Mouse (Mus musculus) forebrain, embryonic 14.5 days (tissue): ENCODE data around the gene Fads3. TPM values are rescaled to one million over a fixed set of nuclear protein-coding genes. Genes with fewer than 3 reads are reported as not detected.

Experiments used
- ATAC-seq: fragments of 200-750 bp; cut with Nextera tagmentation; 2 replicates; pipeline ENCODE4 v1.8.0; 2017; ENCODE audit warnings: mild to moderate bottlenecking, moderate library complexity
- DNase-seq: peaks from one replicate; pipeline ENCODE4 v3.0.0-alpha.2; 2015; ENCODE audit warnings: low spot score
- H3K27ac ChIP-seq: fragments of 300-500 bp; sonication (generic); 2 replicates; pipeline ENCODE4 v1.5.1; 2014; ENCODE audit warnings: low read depth, mild to moderate bottlenecking, control low read depth, low read length, moderate library complexity
- H3K27me3 ChIP-seq: fragments of 300-500 bp; sonication (generic); replicated peaks from 2 replicates; pipeline ENCODE4 v1.6.1; 2014; ENCODE audit warnings: low read length, control low read depth, mixed read lengths; ENCODE audit not compliant: control insufficient read depth, insufficient read depth
- H3K36me3 ChIP-seq: fragments of 300-500 bp; sonication (generic); 2 replicates; pipeline ENCODE4 v1.6.1; 2014; ENCODE audit warnings: low read length, control low read depth; ENCODE audit not compliant: control insufficient read depth, insufficient read depth
- H3K4me1 ChIP-seq: fragments of 300-500 bp; sonication (generic); 2 replicates; pipeline ENCODE4 v1.6.1; 2014; ENCODE audit warnings: antibody characterized with exemption, low read length, control low read depth; ENCODE audit not compliant: control insufficient read depth, insufficient read depth
- H3K4me2 ChIP-seq: fragments of 300-500 bp; sonication (generic); 2 replicates; pipeline ENCODE4 v1.6.1; 2014; ENCODE audit warnings: mild to moderate bottlenecking, control low read depth, low read length
- H3K4me3 ChIP-seq: fragments of 300-500 bp; sonication (generic); 2 replicates; pipeline ENCODE4 v1.5.1; 2014; ENCODE audit warnings: low read depth, low read length, control low read depth
- H3K9ac ChIP-seq: fragments of 300-500 bp; sonication (generic); 2 replicates; pipeline ENCODE4 v1.6.1; 2014; ENCODE audit warnings: mild to moderate bottlenecking, low read length, control low read depth, moderate library complexity
- H3K9me3 ChIP-seq: fragments of 300-500 bp; sonication (generic); replicated peaks from 2 replicates; pipeline ENCODE4 v1.6.1; 2016; ENCODE audit warnings: low read length, control low read depth, mixed read lengths; ENCODE audit not compliant: control insufficient read depth
- WGBS: fragments of 180-500 bp; shearing (Covaris S2); extraction: QIAGEN DNeasy Blood & Tissue Kit; methylation state at CpG from one replicate; pipeline ENCODE4 v1.1.7; 2014; 5-methylcytosine and 5-hydroxymethylcytosine counted together
- polyA plus RNA-seq: library from polyadenylated mRNA; unstranded; fragments of >200 nt; fragmentation: Nextera tagmentation; extraction: Ambion mirVana; gene quantifications from 2 replicates; pipeline ENCODE4 v1.2.1, GENCODE M21; 2014

Fads3 gene
- polyA plus RNA-seq, 1 experiment from 2014 or later = 9.6 TPM

DNA sequence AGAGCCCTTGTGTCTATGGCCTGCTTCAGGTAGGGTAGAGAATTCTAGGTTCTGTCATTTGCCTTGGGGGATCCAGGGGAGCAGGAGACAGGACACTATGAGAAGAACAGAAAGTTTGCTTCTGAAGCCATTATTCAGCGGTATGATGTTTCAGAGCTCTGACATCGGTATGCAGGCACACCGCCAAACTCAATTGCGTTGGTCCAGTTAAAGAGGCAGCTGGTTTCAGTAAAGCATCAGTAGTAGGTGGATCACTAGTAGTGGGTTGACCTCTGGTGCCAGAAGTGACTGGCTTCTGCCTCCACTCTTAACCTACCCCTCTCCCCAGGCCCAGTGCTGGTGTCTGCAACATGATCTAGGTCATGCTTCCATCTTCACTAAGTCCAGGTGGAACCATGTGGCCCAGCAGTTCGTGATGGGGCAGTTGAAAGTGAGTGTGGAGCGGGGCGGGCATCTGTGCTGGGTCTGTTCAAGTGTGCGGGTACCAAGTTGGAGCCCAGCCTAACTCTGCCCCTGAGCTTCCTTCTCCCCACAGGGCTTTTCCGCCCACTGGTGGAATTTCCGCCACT, 12.4 kb downstream of the Fads3 start:
- H3K27me3 ChIP-seq = no peaks in the 10 kb centered on the region
- H3K4me3 ChIP-seq = no peak overlapping the region
- no peaks in the 10 kb centered on the region for H3K4me1 ChIP-seq
- H3K9me3 ChIP-seq = no peaks in the 10 kb centered on the region
- WGBS = 97% methylated on average over 10 of the region's 10 CpGs
- no peak overlapping the region for H3K27ac ChIP-seq
- no peak for DNase-seq
- no peak overlapping the region for H3K9ac ChIP-seq
- H3K4me2 ChIP-seq = no peak overlapping the region
- no peak for ATAC-seq
- H3K36me3 ChIP-seq = no peaks in the 10 kb centered on the region

DNA sequence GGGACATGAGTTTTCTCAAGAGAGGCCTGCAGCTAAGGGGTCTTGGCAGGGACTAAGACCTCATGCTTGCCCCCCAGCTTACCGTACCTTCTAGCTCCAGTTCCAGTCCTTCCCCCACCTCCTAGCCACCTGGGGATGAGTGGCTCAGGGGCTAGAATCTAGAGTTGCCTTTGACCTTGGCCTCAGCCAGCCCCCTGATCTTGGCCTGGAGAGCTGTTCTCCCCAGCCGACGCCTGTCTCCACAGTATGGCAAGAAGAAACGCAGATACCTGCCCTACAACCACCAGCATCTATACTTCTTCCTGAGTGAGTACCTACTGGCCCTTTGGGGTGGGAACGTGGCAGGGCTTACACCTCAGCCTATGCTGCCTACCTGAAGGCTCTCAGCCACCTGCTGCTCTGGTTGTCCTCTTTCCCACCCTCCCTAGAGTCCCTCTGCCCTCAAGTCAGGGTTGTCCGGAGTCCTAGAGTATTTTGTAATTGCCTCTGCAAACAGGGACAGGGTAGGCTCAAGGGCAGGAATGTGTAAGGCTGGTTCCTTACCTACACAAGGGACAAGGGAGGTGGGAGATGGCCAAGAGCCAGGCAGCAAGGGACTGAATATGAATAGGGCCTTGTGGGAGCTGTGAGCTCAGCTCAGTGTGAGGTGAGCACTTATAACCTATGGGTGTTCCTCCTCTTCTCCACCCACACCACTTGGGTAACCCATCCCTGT, 13.1 kb downstream of the Fads3 start:
- 91% methylated on average over 6 of the region's 6 CpGs for WGBS
- DNase-seq = no peak
- Histone ChIP-seq H3K9ac (no peak overlapping the region), H3K36me3 (no peaks in the 10 kb centered on the region), H3K27me3 (no peaks in the 10 kb centered on the region), H3K4me3 (no peak overlapping the region), H3K27ac (no peak overlapping the region), H3K9me3 (no peaks in the 10 kb centered on the region), H3K4me2 (no peak overlapping the region), H3K4me1 (no peaks in the 10 kb centered on the region)
- ATAC-seq = no peak

GRCm38 (mm10) chr19:10055261-10055660, 13.9 kb downstream of the Fads3 start:
- no peak overlapping the region for H3K27ac ChIP-seq
- no peak overlapping the region for H3K9ac ChIP-seq
- 76% methylated on average over 3 of the region's 3 CpGs for WGBS

GRCm38 (mm10) chr19:10055783-10056660, 14.7 kb downstream of the Fads3 start:
- no peaks in the 10 kb centered on the region for H3K4me1 ChIP-seq
- 87% methylated on average over 22 of the region's 22 CpGs for WGBS
- peaks cover 7% of the 10 kb centered on the region for H3K36me3 ChIP-seq
- H3K4me3 ChIP-seq = no peak overlapping the region
- no peak overlapping the region for H3K27ac ChIP-seq
- ATAC-seq (no peak), DNase-seq (no peak)
- H3K4me2 ChIP-seq = no peak overlapping the region
- no peak overlapping the region for H3K9ac ChIP-seq
- H3K9me3 ChIP-seq = no peaks in the 10 kb centered on the region
- no peaks in the 10 kb centered on the region for H3K27me3 ChIP-seq

More at GRCm38 (mm10) chr19:10055261-10055660, 13.9 kb downstream of the Fads3 start:
- ATAC-seq = no peak
- H3K4me1 ChIP-seq = no peaks in the 10 kb centered on the region
- no peak for DNase-seq
- no peaks in the 10 kb centered on the region for H3K27me3 ChIP-seq
- H3K36me3 ChIP-seq = 0 out of 2 replicates have a peak, but pooled peaks cover 3% of the 10 kb centered on the region
- no peak overlapping the region for H3K4me3 ChIP-seq
- no peaks in the 10 kb centered on the region for H3K9me3 ChIP-seq
- no peak overlapping the region for H3K4me2 ChIP-seq

DNA sequence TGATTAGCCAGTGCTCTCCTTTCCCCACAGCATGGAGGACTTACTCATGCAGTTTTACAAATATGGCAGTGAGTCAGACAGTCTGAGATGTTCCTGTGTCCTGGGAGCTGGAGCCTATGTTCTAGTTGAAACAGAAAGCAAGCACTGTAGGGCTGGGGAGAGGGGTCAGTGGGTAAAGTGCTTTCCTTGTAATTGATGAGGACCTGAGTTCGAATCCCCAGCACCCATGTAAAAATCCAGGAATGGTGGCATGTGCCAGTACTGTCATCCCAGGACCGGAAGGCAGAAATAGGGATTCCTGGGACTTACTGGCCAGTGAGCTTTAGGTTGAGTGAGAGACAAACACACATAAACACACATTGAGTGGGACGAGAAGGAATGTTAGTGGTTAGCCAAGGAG, 15.3 kb downstream of the Fads3 start:
- H3K4me2 ChIP-seq = no peak overlapping the region
- no peak for ATAC-seq
- H3K4me3 ChIP-seq = no peak overlapping the region
- H3K36me3 ChIP-seq = peaks cover 14% of the 10 kb centered on the region
- no peaks in the 10 kb centered on the region for H3K9me3 ChIP-seq
- H3K27me3 ChIP-seq = no peaks in the 10 kb centered on the region
- H3K27ac ChIP-seq = no peak overlapping the region
- 95% methylated on average over 3 of the region's 3 CpGs for WGBS
- no peak for DNase-seq
- H3K9ac ChIP-seq = no peak overlapping the region
- H3K4me1 ChIP-seq = no peaks in the 10 kb centered on the region

DNA sequence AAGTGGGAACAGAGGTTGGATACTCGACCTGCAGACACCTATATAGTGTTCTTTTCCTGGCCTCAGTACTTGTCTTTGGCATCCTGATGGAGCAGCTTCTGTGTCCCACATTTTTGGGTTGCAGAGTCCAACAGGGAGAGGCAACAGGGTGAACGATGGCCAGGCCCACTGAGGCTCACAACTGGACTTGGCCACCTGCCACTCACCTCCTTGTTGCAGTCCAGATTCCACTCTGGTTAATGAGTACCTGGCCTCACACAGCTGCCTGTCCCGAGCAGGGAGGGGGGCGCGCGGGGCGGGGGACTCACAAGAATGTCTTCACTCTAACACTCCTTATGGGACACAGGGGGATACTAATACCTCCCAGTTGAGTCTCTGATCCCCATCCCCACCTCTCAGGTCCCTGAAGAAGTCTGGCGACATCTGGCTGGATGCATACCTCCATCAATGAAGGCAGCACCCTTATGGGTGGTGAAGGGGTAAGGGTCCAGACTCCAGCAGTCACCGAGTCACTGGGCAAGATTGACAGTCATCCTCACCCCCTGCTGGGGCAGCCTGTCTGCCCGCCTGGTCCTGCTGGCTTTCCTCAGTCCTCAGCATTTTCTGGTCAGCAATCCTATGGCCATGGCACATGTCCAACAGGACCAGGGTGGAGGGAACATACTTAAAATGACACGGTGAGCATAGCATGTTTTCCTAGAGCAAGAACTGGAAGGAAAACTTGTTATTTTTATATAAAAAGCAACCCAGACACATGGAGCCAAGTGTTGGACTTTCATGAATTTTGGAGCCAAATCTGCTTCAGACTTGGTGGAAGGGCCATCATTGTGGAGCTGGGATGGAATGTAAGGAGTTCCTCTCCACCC, 16.4 kb downstream of the Fads3 start:
- peaks cover 24% of the 10 kb centered on the region for H3K36me3 ChIP-seq

GRCm38 (mm10) chr19:10058352-10058825, 17.0 kb downstream of the Fads3 start:
- no peak overlapping the region for H3K4me2 ChIP-seq
- DNase-seq (no peak), ATAC-seq (no peak)
- H3K9me3 ChIP-seq = no peaks in the 10 kb centered on the region
- no peaks in the 10 kb centered on the region for H3K4me1 ChIP-seq
- H3K27me3 ChIP-seq = no peaks in the 10 kb centered on the region
- peaks cover 31% of the 10 kb centered on the region for H3K36me3 ChIP-seq
- 91% methylated on average over 1 of the region's 1 CpGs for WGBS
- no peak overlapping the region for H3K4me3 ChIP-seq
- no peak overlapping the region for H3K27ac ChIP-seq
- H3K9ac ChIP-seq = no peak overlapping the region

More for the DNA sequence above, 16.4 kb downstream of the Fads3 start:
- Histone ChIP-seq H3K27ac (no peak overlapping the region), H3K27me3 (no peaks in the 10 kb centered on the region), H3K4me3 (no peak overlapping the region), H3K4me1 (no peaks in the 10 kb centered on the region), H3K9ac (no peak overlapping the region), H3K4me2 (no peak overlapping the region), H3K9me3 (no peaks in the 10 kb centered on the region)
- 62% methylated on average over 11 of the region's 11 CpGs for WGBS
- ATAC-seq = no peak
- no peak for DNase-seq

GRCm38 (mm10) chr19:10058876-10059427, 17.6 kb downstream of the Fads3 start:
- Histone ChIP-seq H3K36me3 (peaks cover 36% of the 10 kb centered on the region), H3K9me3 (no peaks in the 10 kb centered on the region), H3K4me3 (no peak overlapping the region), H3K4me1 (no peaks in the 10 kb centered on the region), H3K27ac (no peak overlapping the region), H3K27me3 (no peaks in the 10 kb centered on the region), H3K9ac (no peak overlapping the region), H3K4me2 (no peak overlapping the region)
- DNase-seq (no peak), ATAC-seq (no peak)
- 52% methylated on average over 9 of the region's 9 CpGs for WGBS
